Mouse (Mus musculus): ENCODE data around the gene Nup188. TPM values are rescaled to one million over a fixed set of nuclear protein-coding genes. Genes with fewer than 3 reads are reported as not detected.

Gene Nup188
- polyA plus RNA-seq, 1 experiment from 2014 or later = 8.5 TPM

DNA sequence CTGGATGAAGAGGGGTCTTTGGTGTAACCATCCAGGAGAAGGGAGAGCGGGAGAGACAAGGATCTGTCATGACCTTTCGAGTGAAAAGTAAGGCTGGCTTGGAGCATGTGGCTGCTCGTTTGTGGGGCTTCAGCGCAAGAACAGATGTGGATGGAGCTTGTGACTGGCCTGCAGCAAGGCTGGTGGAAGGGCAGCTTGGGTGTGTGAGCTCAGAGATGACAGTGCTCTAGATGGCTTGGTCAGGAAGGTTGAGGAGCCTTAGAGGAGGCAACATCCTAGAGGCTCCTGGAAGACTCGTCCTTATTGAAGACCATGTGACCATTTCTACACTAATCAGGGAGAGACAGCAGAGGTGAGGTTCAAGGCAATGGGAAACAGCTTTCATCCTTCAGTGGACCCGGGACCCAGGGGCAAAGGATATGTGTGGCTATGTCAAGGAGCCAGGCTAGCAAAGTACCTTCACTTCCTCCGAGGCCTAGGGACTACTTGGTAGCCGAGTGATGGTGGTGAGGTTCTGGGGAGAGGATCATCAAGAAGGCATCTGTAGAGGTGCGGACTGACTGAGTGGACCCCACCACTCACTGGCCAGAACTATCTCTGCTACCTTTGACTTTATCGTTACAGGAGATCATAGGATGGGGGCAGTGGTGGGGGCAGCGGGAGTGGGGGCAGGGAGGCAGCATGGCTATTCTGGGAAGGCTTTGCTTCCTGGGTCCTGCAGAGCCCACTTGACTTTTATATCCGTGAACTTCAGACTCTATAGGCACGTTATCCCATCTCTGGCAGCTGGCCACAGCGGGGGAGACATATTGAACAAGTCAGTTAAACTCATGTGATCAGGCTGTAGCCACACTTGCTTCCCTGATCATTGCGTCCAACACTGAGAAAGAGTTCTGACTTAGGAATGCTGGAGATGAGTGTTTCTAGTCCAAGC is 26.8 kb upstream of the Nup188 start:
- DNase-seq (ENCODE audit: low spot score) (no peak), ATAC-seq (ENCODE audit: low FRiP score, low TSS enrichment) (no peak)
- 0 out of 2 replicates have a peak overlapping the region, but pooled peaks have one; percentile 24 for H3K27ac ChIP-seq (replicated peaks)
- WGBS = 80% methylated on average over 15 of the region's 15 CpGs
- peaks cover 46% of the 10 kb centered on the region for H3K36me3 ChIP-seq (ENCODE audit: control insufficient read depth, insufficient read depth, low read length)
- peaks cover 3% of the 10 kb centered on the region; the same call in 1 of the 2 replicates for H3K4me1 ChIP-seq (replicated peaks; ENCODE audit: control insufficient read depth, insufficient read depth)
- H3K9ac ChIP-seq (ENCODE audit: low read length) = no peak overlapping the region
- H3K9me3 ChIP-seq (ENCODE audit: control insufficient read depth, low read length) = no peaks in the 10 kb centered on the region
- no peaks in the 10 kb centered on the region for H3K27me3 ChIP-seq (ENCODE audit: control insufficient read depth, insufficient read depth, low read length)
- TF ChIP-seq EP300 (optimal IDR thresholded peaks at IDR 0.05) (no peak), CTCF (IDR thresholded peaks at IDR 0.05; ENCODE audit: low read depth) (no peak)
- no peak overlapping the region for H3K4me2 ChIP-seq (replicated peaks; ENCODE audit: low read depth)
- H3K4me3 ChIP-seq (ENCODE audit: low read depth, low read length) = no peak overlapping the region

DNA sequence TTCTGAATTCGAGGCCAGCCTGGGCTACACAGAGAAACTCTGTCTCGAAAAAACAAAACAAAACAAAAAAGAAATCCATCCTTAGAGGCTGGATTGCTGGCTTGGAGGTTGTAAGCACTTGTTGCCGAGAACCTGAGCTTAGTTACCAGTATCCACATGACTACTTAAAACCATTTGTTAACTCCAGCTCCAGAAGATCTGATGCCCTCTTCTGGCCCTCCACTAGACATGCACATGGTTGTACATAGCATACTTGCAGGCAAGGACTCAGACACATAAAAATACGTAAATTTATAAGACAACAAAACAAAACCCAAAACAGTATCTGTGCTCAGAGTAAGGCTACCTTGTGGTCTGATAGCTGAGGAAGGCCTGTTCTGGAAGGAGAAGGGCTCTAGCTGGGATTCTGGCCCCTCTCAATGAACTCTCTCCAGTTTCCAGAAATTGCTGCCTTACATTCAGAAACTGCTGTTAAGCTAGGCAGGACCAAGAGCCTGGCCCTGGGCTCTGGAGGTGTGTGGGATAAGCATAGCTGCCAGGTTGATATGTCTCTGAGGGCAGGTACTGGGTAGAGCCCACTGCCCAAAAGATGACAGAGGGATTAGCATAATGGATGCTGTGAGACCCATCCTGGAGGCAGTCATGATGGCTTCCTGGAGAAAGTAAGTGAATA is 25.0 kb upstream of the Nup188 start:
- Histone ChIP-seq H3K27me3 (ENCODE audit: control insufficient read depth, insufficient read depth, low read length) (no peaks in the 10 kb centered on the region), H3K4me3 (ENCODE audit: low read depth, low read length) (no peak overlapping the region), H3K36me3 (ENCODE audit: control insufficient read depth, insufficient read depth, low read length) (peaks cover 35% of the 10 kb centered on the region), H3K9ac (ENCODE audit: low read length) (no peak overlapping the region), H3K4me1 (replicated peaks; ENCODE audit: control insufficient read depth, insufficient read depth) (peaks cover 15% of the 10 kb centered on the region), H3K27ac (replicated peaks) (no peak overlapping the region), H3K9me3 (ENCODE audit: control insufficient read depth, low read length) (no peaks in the 10 kb centered on the region), H3K4me2 (replicated peaks; ENCODE audit: low read depth) (no peak overlapping the region)
- 81% methylated on average over 4 of the region's 4 CpGs for WGBS
- TF ChIP-seq CTCF (IDR thresholded peaks at IDR 0.05; ENCODE audit: low read depth) (peak; percentile 53), EP300 (optimal IDR thresholded peaks at IDR 0.05) (no peak)
- ATAC-seq (ENCODE audit: low FRiP score, low TSS enrichment) (no peak), DNase-seq (ENCODE audit: low spot score) (no peak)

GRCm38 (mm10) chr2:30261921-30262839 is 24.0 kb upstream of the Nup188 start:
- Histone ChIP-seq H3K36me3 (ENCODE audit: control insufficient read depth, insufficient read depth, low read length) (peaks cover 25% of the 10 kb centered on the region), H3K4me2 (replicated peaks; ENCODE audit: low read depth) (no peak overlapping the region), H3K4me3 (ENCODE audit: low read depth, low read length) (no peak overlapping the region), H3K9ac (ENCODE audit: low read length) (no peak overlapping the region), H3K27me3 (ENCODE audit: control insufficient read depth, insufficient read depth, low read length) (no peaks in the 10 kb centered on the region), H3K9me3 (ENCODE audit: control insufficient read depth, low read length) (no peaks in the 10 kb centered on the region), H3K4me1 (replicated peaks; ENCODE audit: control insufficient read depth, insufficient read depth) (peaks cover 18% of the 10 kb centered on the region), H3K27ac (replicated peaks) (peak overlapping the region; percentile 61; the same call in 1 of the 2 replicates)
- no peak for ATAC-seq (ENCODE audit: low FRiP score, low TSS enrichment)
- no peak for TF ChIP-seq EP300 (optimal IDR thresholded peaks at IDR 0.05)
- WGBS = 90% methylated on average over 18 of the region's 18 CpGs
- no peak for DNase-seq (ENCODE audit: low spot score)

DNA sequence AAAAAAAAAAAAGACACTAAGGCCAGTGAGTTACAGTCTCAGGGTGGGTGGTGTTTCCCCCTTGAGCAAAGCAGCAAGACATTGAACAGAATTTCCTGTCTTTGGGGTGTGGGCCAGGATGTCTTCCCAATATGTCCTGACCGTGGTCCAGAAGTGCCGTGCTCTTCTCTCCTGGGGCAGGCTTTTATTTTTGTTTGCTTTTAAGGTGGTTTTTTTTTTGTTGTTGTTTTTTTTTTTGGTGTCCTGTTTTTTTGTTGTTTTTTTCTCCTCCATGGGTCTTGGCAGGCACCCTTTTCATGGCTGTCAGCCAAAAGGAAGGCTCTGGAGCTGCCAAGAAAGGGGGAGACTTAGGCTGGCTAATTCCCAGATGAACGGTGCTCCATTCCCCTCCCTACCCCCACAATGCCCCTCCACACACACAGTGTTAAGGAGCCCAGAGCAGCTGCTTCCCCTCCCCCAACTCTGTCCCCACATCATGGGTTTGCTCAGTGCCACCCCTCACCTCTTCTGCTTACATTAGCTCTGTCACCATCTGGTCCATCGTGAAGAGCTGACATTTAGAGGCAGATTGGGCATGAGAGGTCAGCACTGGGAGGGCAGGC is 23.3 kb upstream of the Nup188 start:
- Histone ChIP-seq H3K27ac (replicated peaks) (no peak overlapping the region), H3K4me1 (replicated peaks; ENCODE audit: control insufficient read depth, insufficient read depth) (peaks cover 18% of the 10 kb centered on the region), H3K4me2 (replicated peaks; ENCODE audit: low read depth) (no peak overlapping the region), H3K9ac (ENCODE audit: low read length) (no peak overlapping the region), H3K9me3 (ENCODE audit: control insufficient read depth, low read length) (no peaks in the 10 kb centered on the region), H3K36me3 (ENCODE audit: control insufficient read depth, insufficient read depth, low read length) (peaks cover 19% of the 10 kb centered on the region), H3K27me3 (ENCODE audit: control insufficient read depth, insufficient read depth, low read length) (no peaks in the 10 kb centered on the region), H3K4me3 (ENCODE audit: low read depth, low read length) (no peak overlapping the region)
- TF ChIP-seq EP300 (optimal IDR thresholded peaks at IDR 0.05) = no peak
- no peak for TF ChIP-seq CTCF (IDR thresholded peaks at IDR 0.05; ENCODE audit: low read depth)
- no peak for ATAC-seq (ENCODE audit: low FRiP score, low TSS enrichment)
- no peak for DNase-seq (ENCODE audit: low spot score)
- WGBS = 31% methylated on average over 4 of the region's 4 CpGs

DNA sequence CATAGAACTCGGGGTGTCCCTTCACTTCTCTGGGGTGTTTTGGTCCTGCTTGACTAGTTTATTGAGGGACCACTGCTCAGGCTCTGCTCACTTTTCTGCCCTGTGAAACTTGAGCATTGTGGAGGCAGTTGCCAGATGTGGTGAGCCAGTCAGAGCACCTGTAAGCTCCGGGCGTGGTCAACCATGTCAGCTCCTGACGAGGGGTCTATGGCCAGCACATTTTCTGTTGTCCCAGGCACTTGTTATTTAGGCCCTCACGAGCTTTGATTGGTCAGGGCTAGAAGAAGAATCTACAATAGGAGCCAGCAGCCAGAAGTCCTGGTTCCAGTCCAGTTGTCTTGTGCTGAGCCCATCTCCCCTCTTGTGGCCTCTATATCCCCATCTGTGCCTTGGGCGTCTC is 22.4 kb upstream of the Nup188 start:
- 78% methylated on average over 6 of the region's 6 CpGs for WGBS
- no peak overlapping the region for H3K4me3 ChIP-seq (ENCODE audit: low read depth, low read length)

More for the DNA sequence above, 22.4 kb upstream of the Nup188 start:
- Histone ChIP-seq H3K9ac (ENCODE audit: low read length) (no peak overlapping the region), H3K4me1 (replicated peaks; ENCODE audit: control insufficient read depth, insufficient read depth) (peaks cover 18% of the 10 kb centered on the region), H3K9me3 (ENCODE audit: control insufficient read depth, low read length) (no peaks in the 10 kb centered on the region), H3K4me2 (replicated peaks; ENCODE audit: low read depth) (no peak overlapping the region), H3K36me3 (ENCODE audit: control insufficient read depth, insufficient read depth, low read length) (peaks cover 19% of the 10 kb centered on the region), H3K27me3 (ENCODE audit: control insufficient read depth, insufficient read depth, low read length) (no peaks in the 10 kb centered on the region), H3K27ac (replicated peaks) (no peak overlapping the region; the same call in 1 of the 2 replicates)
- ATAC-seq (ENCODE audit: low FRiP score, low TSS enrichment) (no peak), DNase-seq (ENCODE audit: low spot score) (no peak)
- TF ChIP-seq CTCF (IDR thresholded peaks at IDR 0.05; ENCODE audit: low read depth) (no peak), EP300 (optimal IDR thresholded peaks at IDR 0.05) (no peak)

Measured in stomach, postnatal 0 days (tissue).